Mouse (Mus musculus) limb, embryonic 14.5 days (tissue): ENCODE measurements around the gene Rp9. TPM values are rescaled to one million over a fixed set of nuclear protein-coding genes. Genes with fewer than 3 reads are reported as not detected.

Experiments
- ATAC-seq: fragments of 200-750 bp; cut with Nextera tagmentation; 2 replicates; pipeline ENCODE4 v1.8.0; 2017; ENCODE audit warnings: low read depth, moderate number of reproducible peaks, moderate TSS enrichment; ENCODE audit not compliant: low FRiP score
- DNase-seq: peaks from one replicate; pipeline ENCODE4 v3.0.0-alpha.2; 2015; ENCODE audit warnings: low spot score
- H3K27ac ChIP-seq: fragments of 300-500 bp; sonication (generic); replicated peaks from 2 replicates; pipeline ENCODE4 v1.5.1; 2014; ENCODE audit warnings: low read depth, mild to moderate bottlenecking, low read length, moderate library complexity, mixed read lengths
- H3K27me3 ChIP-seq: fragments of 300-500 bp; sonication (generic); 2 replicates; pipeline ENCODE4 v1.6.1; 2014; ENCODE audit warnings: low read length, mixed read lengths; ENCODE audit not compliant: control insufficient read depth, insufficient read depth
- H3K36me3 ChIP-seq: fragments of 300-500 bp; sonication (generic); 2 replicates; pipeline ENCODE4 v1.6.1; 2014; ENCODE audit warnings: mild to moderate bottlenecking, low read length, moderate library complexity, mixed read lengths; ENCODE audit not compliant: control insufficient read depth, insufficient read depth
- H3K4me1 ChIP-seq: fragments of 300-500 bp; sonication (generic); 2 replicates; pipeline ENCODE4 v1.6.1; 2014; ENCODE audit warnings: antibody characterized with exemption, low read length, mixed read lengths; ENCODE audit not compliant: control insufficient read depth, insufficient read depth
- H3K4me2 ChIP-seq: fragments of 300-500 bp; sonication (generic); replicated peaks from 2 replicates; pipeline ENCODE4 v1.6.1; 2014; ENCODE audit warnings: low read depth, mild to moderate bottlenecking, low read length, moderate library complexity; ENCODE audit not compliant: severe bottlenecking
- H3K4me3 ChIP-seq: fragments of 300-500 bp; sonication (generic); replicated peaks from 2 replicates; pipeline ENCODE4 v1.5.1; 2014; ENCODE audit warnings: low read length
- H3K9ac ChIP-seq: fragments of 300-500 bp; sonication (generic); 2 replicates; pipeline ENCODE4 v1.6.1; 2014; ENCODE audit warnings: mild to moderate bottlenecking, low read depth, low read length, moderate library complexity; ENCODE audit not compliant: severe bottlenecking
- H3K9me3 ChIP-seq: fragments of 300-500 bp; sonication (generic); 2 replicates; pipeline ENCODE4 v1.6.1; 2016; ENCODE audit warnings: low read length; ENCODE audit not compliant: control insufficient read depth
- POLR2A ChIP-seq: fragments of 200-500 bp; IDR thresholded peaks from 2 replicates; pipeline ENCODE4 v1.8.0; 2012; ENCODE audit warnings: inconsistent platforms, mild to moderate bottlenecking, moderate library complexity, borderline replicate concordance; ENCODE audit not compliant: insufficient read depth, insufficient read length; ENCODE audit errors: extremely low read depth
- WGBS: fragments of 180-500 bp; shearing (Covaris S2); extraction: QIAGEN DNeasy Blood & Tissue Kit; methylation state at CpG from one replicate; pipeline ENCODE4 v1.1.7; 2014; 5-methylcytosine and 5-hydroxymethylcytosine counted together
- polyA plus RNA-seq, 2 experiments: library from polyadenylated mRNA; depleted of rRNA in 1 of 2; stranded (reverse) in 1 of 2; unstranded in 1 of 2; fragments of >200 nt; fragmentation: Nextera tagmentation in 1 of 2; extraction: Ambion mirVana in 1 of 2; gene quantifications; 2 replicates each; pipeline versions ENCODE4 v1.2.1 to v1.2.3; 2012 to 2014

The Rp9 gene
- polyA plus RNA-seq, 2 experiments = 69.4 to 89.7 TPM

DNA sequence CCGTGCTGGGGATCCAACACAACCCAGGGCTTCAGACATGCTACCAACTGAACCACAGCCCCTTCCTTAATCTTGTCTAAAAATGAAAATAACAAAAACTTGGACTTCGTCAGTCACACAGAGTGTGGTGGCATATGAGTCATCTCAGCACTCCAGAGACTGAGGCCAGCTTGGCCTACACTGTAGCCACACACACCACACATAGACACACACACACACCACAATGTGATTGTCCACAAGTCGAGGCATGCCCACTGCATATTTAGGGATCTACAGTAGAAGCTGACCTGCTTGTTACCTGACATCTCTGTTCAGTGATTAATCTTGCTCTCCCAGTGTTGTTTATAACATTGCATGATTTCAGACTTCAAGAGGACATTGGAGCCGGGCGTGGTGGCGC lies 20.3 kb downstream of the Rp9 start:
- H3K9ac ChIP-seq = no peak overlapping the region
- DNase-seq = no peak
- TF ChIP-seq POLR2A = no peak
- H3K27me3 ChIP-seq = no peaks in the 10 kb centered on the region
- no peak overlapping the region for H3K4me2 ChIP-seq
- ATAC-seq = no peak
- H3K27ac ChIP-seq = no peak overlapping the region
- no peaks in the 10 kb centered on the region for H3K9me3 ChIP-seq
- WGBS = 89% methylated on average over 6 of the region's 6 CpGs
- H3K4me1 ChIP-seq = no peaks in the 10 kb centered on the region
- H3K4me3 ChIP-seq = no peak overlapping the region
- peaks cover 74% of the 10 kb centered on the region for H3K36me3 ChIP-seq

GRCm38 (mm10) chr9:22448420-22448819 lies 21.1 kb downstream of the Rp9 start:
- H3K4me3 ChIP-seq = no peak overlapping the region
- ATAC-seq = no peak

GRCm38 (mm10) chr9:22447213-22447612 lies 22.3 kb downstream of the Rp9 start:
- Histone ChIP-seq H3K4me3 (no peak overlapping the region), H3K9me3 (no peaks in the 10 kb centered on the region), H3K27ac (no peak overlapping the region), H3K9ac (no peak overlapping the region), H3K4me2 (no peak overlapping the region), H3K27me3 (no peaks in the 10 kb centered on the region), H3K36me3 (peaks cover 54% of the 10 kb centered on the region), H3K4me1 (no peaks in the 10 kb centered on the region)
- DNase-seq = no peak
- ATAC-seq = no peak
- no peak for TF ChIP-seq POLR2A
- 95% methylated on average over 5 of the region's 5 CpGs for WGBS

More at GRCm38 (mm10) chr9:22448420-22448819, 21.1 kb downstream of the Rp9 start:
- H3K4me1 ChIP-seq = no peaks in the 10 kb centered on the region
- no peak for DNase-seq
- H3K36me3 ChIP-seq = peaks cover 66% of the 10 kb centered on the region
- H3K9me3 ChIP-seq = no peaks in the 10 kb centered on the region
- no peak overlapping the region for H3K27ac ChIP-seq
- H3K9ac ChIP-seq = no peak overlapping the region
- H3K4me2 ChIP-seq = no peak overlapping the region
- H3K27me3 ChIP-seq = no peaks in the 10 kb centered on the region
- TF ChIP-seq POLR2A = no peak
- WGBS = 92% methylated on average over 10 of the region's 13 CpGs

- Histone ChIP-seq H3K9me3 (no peaks in the 10 kb centered on the region), H3K4me3 (no peak overlapping the region), H3K9ac (no peak overlapping the region), H3K4me1 (no peaks in the 10 kb centered on the region), H3K27ac (no peak overlapping the region), H3K27me3 (no peaks in the 10 kb centered on the region), H3K4me2 (no peak overlapping the region), H3K36me3 (peaks cover 33% of the 10 kb centered on the region)
- DNase-seq (no peak), ATAC-seq (no peak)
- no peak for TF ChIP-seq POLR2A
- WGBS = 86% methylated on average over 1 of the region's 1 CpGs
These were observed 24.4 kb downstream of the Rp9 start for GRCm38 (mm10) chr9:22445123-22445522.

GRCm38 (mm10) chr9:22443157-22443556 lies 26.4 kb downstream of the Rp9 start:
- TF ChIP-seq POLR2A = no peak
- H3K27me3 ChIP-seq = no peaks in the 10 kb centered on the region
- ATAC-seq (no peak), DNase-seq (no peak)
- H3K27ac ChIP-seq = no peak overlapping the region
- peaks cover 15% of the 10 kb centered on the region for H3K36me3 ChIP-seq
- H3K9ac ChIP-seq = no peak overlapping the region
- 87% methylated on average over 10 of the region's 10 CpGs for WGBS
- no peaks in the 10 kb centered on the region for H3K9me3 ChIP-seq
- no peak overlapping the region for H3K4me3 ChIP-seq
- H3K4me2 ChIP-seq = no peak overlapping the region
- no peaks in the 10 kb centered on the region for H3K4me1 ChIP-seq

- DNase-seq (no peak), ATAC-seq (no peak)
- no peak overlapping the region for H3K4me2 ChIP-seq
- H3K4me1 ChIP-seq = no peaks in the 10 kb centered on the region
- WGBS = 81% methylated on average over 1 of the region's 1 CpGs
- H3K9ac ChIP-seq = no peak overlapping the region
- no peaks in the 10 kb centered on the region for H3K27me3 ChIP-seq
- no peak overlapping the region for H3K27ac ChIP-seq
- TF ChIP-seq POLR2A = no peak
- no peak overlapping the region for H3K4me3 ChIP-seq
- no peaks in the 10 kb centered on the region for H3K36me3 ChIP-seq
- H3K9me3 ChIP-seq = no peaks in the 10 kb centered on the region
These were observed 30.7 kb downstream of the Rp9 start for GRCm38 (mm10) chr9:22438826-22439225.
